Mouse (Mus musculus) liver, postnatal 0 days (tissue): ENCODE measurements around the gene Tmem269.

Experiments
- CTCF ChIP-seq: sonication (generic); IDR thresholded peaks from 2 replicates; pipeline ENCODE4 v1.5.1; 2016; ENCODE audit warnings: antibody characterized with exemption, low read depth
- EP300 ChIP-seq: IDR thresholded peaks from 2 replicates; pipeline ENCODE4 v1.6.1; 2016; ENCODE audit warnings: antibody characterized with exemption, low read depth, mild to moderate bottlenecking

GRCm38 (mm10) chr4:119232410-119233255 lies 14.6 kb upstream of the Tmem269 start, which contains the start of the genes AU022252 and P3h1:
- TF ChIP-seq CTCF (no peak), EP300 (no peak)
